Mouse (Mus musculus): ENCODE data around the gene Fam50b. TPM values are rescaled to one million over a fixed set of nuclear protein-coding genes. Genes with fewer than 3 reads are reported as not detected.

The Fam50b gene
- polyA plus RNA-seq, 1 experiment from 2014 or later = not detected

DNA sequence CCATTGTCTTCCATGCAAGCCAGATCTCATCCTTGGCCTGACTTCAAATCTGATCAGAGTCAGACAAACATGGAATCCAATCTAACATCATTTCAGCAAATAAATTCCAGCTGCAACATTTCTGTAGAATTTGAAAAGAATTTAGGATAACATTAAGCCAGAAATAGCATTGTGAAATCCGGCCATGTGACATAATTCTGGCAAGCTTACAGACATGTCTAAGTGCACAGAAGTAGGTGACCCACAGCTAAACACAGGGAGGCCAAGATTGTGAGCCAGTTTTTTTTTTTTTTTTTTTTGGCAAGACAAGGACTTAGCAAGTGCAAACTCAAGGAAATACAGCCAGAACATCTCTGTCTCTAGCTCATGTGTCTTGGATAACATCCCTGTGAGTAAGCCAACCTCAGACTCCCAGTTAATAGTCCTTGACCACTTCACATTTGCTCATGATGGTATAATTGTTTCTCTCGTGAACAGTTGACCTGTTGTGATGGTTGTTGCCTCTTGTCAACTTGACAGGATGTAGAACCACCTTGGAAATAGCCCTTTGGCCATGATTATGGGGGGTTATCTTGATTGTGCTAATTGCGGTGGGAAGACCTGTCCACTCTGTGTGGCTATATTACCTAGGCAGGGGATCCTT lies 54.6 kb downstream of the Fam50b start:
- in situ Hi-C loops (cut with MboI; ENCODE audit: low pct_unique_long_range_greater_than_20kb) = no loop called here
- peak; percentile 86 for DNase-seq (ENCODE audit: low read depth, low spot score)
- CTCF ChIA-PET = interaction anchor here (0.6 to 3.2 kb wide), 6 partner anchors 18 to 146 kb away, joined by 3 to 9 read pairs (median 4); partner anchors contain the start of gene Fam50b
- POLR2A ChIA-PET = interaction anchor here (0.9 to 1.4 kb wide), 3 partner anchors 10 to 106 kb away, joined by 3 read pairs; no protein-coding TSS in a partner anchor
- peak; percentile 76 for ATAC-seq
- no peak for TF ChIP-seq CTCF (IDR thresholded peaks at IDR 0.05)
- H3K27me3 ChIP-seq = no peaks in the 10 kb centered on the region

DNA sequence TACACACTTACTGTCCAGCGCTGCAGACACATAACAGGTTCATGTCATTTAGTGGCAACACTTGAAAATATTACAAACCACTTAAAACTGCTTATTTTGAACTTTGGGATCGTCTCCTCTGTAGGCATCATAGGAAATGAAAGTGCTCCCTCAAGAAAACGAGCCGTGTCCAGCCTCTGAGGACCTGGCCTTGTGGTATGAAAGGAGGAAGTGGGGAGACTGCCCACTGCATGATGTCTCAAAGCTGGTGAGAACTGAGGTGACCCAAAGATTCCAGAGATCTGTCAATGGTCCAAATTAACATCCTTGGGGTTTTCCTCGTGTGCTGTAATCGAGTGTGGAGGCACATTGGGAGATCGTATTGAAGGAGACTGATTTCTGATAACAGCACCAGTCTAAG lies 58.4 kb downstream of the Fam50b start:
- TF ChIP-seq CTCF (IDR thresholded peaks at IDR 0.05) = no peak
- in situ Hi-C loops (cut with MboI; ENCODE audit: low pct_unique_long_range_greater_than_20kb) = loop anchor here (5.0 to 10.0 kb wide), 2 partner anchors 62 to 141 kb away; partner anchors contain the start of gene Pxdc1
- no peak for ATAC-seq
- DNase-seq (ENCODE audit: low read depth, low spot score) = no peak
- ChIA-PET CTCF (interaction anchor here (1.4 to 1.6 kb wide), 2 partner anchors 71 to 151 kb away, joined by 5 to 7 read pairs; no protein-coding TSS in a partner anchor), POLR2A (interaction anchor here (0.5 kb wide), 1 partner anchor 66 kb away, joined by 5 read pairs; no protein-coding TSS in a partner anchor)
- H3K27me3 ChIP-seq = no peaks in the 10 kb centered on the region

DNA sequence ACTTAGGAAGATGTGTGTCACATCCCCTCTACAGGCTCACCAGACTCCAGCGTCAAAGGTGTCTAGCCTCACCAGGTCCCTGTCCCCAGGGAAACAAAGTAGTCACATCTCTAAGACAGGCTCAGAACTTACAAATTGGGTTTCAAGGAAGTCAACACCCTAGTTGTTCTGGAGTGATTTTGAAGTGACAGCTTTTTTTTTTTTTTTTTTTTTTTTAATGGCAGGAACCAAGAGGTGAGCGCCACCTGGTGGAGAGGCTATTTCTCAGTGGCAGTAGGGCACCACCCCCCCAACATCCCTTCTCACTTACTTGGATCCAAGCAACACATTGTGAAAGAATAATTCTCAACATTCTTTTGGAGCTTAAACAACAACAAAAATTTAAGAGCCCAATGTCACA lies 59.2 kb downstream of the Fam50b start:
- peak; percentile 62 for TF ChIP-seq CTCF (IDR thresholded peaks at IDR 0.05)
- in situ Hi-C loops (cut with MboI; ENCODE audit: low pct_unique_long_range_greater_than_20kb) = loop anchor here (5.0 to 10.0 kb wide), 2 partner anchors 61 to 142 kb away; partner anchors contain the start of gene Pxdc1
- ChIA-PET CTCF (interaction anchor here (0.9 to 1.6 kb wide), 5 partner anchors 71 to 152 kb away, joined by 3 to 7 read pairs (median 5); no protein-coding TSS in a partner anchor), POLR2A (no interaction called here)
- no peaks in the 10 kb centered on the region for H3K27me3 ChIP-seq
- ATAC-seq = no peak
- DNase-seq (ENCODE audit: low read depth, low spot score) = no peak

DNA sequence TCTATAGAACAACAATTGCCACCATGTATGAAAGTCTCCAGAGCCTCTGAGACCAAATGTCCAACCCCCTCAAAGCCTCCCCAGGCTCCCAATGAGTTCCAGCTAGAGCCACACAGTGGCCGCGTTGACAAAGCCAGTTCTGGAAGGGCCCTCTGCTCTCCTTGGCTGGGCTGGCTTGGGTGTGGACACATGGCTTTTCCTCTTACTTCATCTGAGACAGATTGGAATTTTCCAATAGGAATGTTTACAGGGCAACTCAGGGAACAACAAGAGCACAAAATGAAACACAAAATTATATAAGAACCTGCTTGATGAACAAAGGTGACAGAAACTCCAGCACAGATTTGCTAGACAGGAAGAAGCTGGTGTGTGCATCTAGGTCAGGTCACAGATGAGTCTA lies 59.8 kb downstream of the Fam50b start:
- ATAC-seq (no peak), DNase-seq (ENCODE audit: low read depth, low spot score) (no peak)
- ChIA-PET CTCF (interaction anchor here (0.7 to 1.6 kb wide), 6 partner anchors 70 to 153 kb away, joined by 3 to 7 read pairs (median 4); no protein-coding TSS in a partner anchor), POLR2A (no interaction called here)
- no peak for TF ChIP-seq CTCF (IDR thresholded peaks at IDR 0.05)
- in situ Hi-C loops (cut with MboI; ENCODE audit: low pct_unique_long_range_greater_than_20kb) = loop anchor here (5.0 to 10.0 kb wide), 2 partner anchors 60 to 142 kb away; partner anchors contain the start of gene Pxdc1
- H3K27me3 ChIP-seq = no peaks in the 10 kb centered on the region

Other genes starting within 250 kb of the Fam50b start
- gene Pxdc1, start 81.4 kb upstream of the Fam50b start, polyA plus RNA-seq (2021) = 57.2 TPM
- gene Prpf4b, start 140.5 kb downstream of the Fam50b start, polyA plus RNA-seq (2021) = 82.7 TPM
- not detected for gene Fam217a, start 189.5 kb downstream of the Fam50b start, polyA plus RNA-seq (2021)
- gene 4933417A18Rik, start 189.6 kb downstream of the Fam50b start, polyA plus RNA-seq (2021) = not detected
- 3.6 TPM for gene Eci3, start 229.0 kb downstream of the Fam50b start, polyA plus RNA-seq (2021)

All from Patski (cell line).